Mouse (Mus musculus): ENCODE measurements around the gene Rapgef1. TPM values are rescaled to one million over a fixed set of nuclear protein-coding genes. Genes with fewer than 3 reads are reported as not detected.

Rapgef1 gene
- 56.6 TPM for polyA plus RNA-seq (2017; shearing (Covaris generic))

DNA sequence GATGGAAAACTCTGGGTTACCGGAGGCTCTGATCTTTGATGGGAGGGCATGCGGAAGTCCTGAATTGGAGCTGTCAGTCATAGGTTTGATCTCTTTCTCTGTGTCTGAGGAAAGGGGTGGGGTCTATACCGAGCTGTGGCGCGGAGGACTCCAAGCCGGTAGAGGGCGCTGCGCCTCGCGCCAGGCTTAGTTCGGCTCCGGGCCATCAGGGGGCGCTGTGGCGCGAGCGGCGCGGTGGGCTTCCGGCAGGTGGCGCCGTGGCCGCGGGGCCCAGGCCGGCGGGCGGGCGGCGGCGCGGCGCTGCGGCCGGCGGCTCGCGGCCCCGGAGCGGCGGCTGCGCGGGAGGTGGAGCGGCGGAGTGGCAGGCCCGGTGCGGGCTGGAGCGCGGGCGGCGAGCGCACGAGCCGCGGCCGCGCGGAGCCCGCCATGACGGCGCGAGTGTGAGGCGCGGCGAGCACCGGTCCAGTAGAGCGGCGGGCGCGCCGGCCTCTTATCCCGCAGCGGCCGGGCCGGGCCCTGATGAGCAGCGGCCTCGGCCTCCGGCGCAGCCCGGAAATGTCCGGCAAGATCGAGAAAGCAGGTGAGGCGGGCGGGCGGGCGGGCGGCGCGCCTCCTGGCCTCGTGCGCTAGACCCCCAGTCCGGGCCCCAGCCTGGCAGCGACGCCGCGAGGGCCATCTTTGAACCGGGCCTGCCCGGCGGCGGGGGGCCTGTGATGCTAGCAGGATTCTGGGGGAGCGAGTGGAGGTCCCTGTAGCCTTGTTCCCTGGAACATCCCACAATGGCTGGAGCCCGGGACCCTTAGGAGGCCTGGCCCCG, at the start of gene Rapgef1:
Gene Rapgef1, plus strand, starts transcription at position 237 of the 817 bp plus-strand sequence.

DNA sequence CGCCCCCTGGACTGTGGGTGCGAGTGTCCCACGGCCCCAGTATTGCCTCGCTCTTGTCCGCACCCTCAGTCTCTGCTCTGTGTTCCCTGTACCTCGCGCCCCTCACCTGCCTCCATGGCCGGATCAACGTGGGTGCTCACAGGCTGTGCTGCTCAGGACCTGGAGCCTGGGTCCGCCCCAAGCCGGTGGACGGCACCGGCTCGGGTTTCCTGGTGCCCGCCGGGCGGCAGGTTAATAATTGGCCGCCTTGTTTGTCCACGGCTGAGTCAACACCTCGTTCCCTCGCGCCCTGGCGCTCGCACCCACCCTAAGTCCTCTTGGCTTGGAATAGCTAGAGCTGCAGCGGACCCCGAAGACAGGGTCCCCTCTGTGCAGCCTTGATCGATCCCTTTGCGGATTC, 132.0 kb downstream of the Rapgef1 start, which contains the start of gene Gm13420:
Gene Gm13420, minus strand, starts transcription at position 189 of the 400 bp plus-strand sequence.

DNA sequence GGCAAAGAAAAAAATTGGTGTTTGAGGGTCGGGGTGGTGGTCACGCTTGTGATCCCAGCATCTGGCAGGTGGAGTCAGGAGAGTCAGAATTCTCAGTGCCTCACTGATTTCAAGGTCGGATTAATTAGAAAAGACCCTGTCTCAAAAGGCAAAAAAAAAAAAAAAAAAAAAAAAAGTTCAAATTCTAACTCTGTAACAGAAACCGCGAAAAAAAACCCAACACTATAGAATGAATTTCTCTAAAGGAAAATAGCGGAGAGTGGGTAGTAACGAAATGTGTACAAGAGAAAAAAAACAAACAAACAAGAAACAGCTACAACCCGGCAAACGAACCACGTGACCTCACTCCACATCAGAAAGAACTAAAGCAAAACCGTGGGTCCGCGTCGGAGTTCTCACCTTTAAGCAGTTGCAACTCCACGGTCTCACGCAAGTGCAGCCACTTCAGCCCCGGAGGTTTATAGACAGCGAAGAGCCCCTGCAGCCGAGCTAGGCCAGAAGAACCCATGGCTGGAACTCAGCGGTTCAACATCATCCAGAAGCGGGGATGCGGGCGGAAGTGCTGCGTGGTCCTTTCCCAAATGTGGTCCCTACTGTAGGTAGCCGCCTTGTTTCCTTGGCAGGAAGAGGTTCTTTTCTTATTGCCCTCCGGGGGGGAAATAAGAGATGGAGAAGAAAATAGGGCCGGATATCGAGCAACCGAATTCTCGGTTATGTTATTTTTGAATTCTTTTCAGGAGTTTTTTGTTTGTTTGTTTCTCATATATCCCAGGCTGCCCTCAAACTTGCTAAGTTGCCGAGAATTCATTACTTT, 167.8 kb downstream of the Rapgef1 start, which contains the start of gene Coq4:
Gene Coq4, plus strand, starts transcription at position 390 of the 814 bp plus-strand sequence.

DNA sequence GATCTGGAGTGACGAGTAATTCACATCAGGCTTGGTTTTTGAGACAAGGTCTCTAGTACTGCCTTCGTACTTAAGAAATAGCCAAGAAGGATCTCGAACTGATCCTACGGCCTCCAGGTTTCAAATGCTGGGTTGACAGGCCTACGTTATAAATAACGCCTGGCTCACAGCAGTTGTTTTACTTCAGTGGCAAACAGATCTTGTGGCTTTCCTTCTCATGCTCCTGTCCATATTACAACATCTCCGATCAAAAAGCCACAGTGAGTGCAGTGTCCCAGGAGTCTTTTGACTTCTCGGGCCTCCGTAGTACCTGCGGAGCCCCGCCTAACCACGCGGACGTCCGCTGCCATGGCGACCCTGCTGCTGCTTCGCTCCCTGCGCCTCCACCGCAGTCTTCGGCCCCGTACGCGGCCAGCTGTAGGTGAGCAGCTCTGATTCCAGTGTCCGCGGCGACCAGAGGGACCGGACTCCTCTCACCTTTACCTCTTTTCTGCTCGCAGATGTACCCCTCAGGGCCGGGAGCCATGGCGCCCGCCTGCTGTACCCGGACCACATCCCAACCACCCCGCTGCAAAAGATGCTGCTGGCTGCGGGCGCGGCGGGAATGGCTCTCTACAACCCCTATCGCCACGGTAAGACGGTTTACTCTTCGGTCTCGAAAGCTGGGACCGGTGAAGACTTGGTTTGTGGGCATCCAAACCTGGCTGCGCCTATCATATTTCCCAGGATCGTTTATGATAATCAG, 168.6 kb downstream of the Rapgef1 start, which contains the start of gene Trub2:
Gene Trub2, minus strand, starts transcription at position 566 of the 745 bp plus-strand sequence.

Other genes starting within 250 kb of the Rapgef1 start
- gene Gm13420, start 132.0 kb downstream of the Rapgef1 start, polyA plus RNA-seq (2017; shearing (Covaris generic)): not detected
- not detected for gene Gm13547, start 139.6 kb downstream of the Rapgef1 start, polyA plus RNA-seq (2017; shearing (Covaris generic))
- gene Coq4, start 167.8 kb downstream of the Rapgef1 start, polyA plus RNA-seq (2017; shearing (Covaris generic)): 3.9 TPM
- gene Trub2, start 168.8 kb downstream of the Rapgef1 start, polyA plus RNA-seq (2017; shearing (Covaris generic)): 12.1 TPM
- gene Slc27a4, start 182.9 kb downstream of the Rapgef1 start, polyA plus RNA-seq (2017; shearing (Covaris generic)): 5.4 TPM
- 20.0 TPM for gene Urm1, start 200.4 kb downstream of the Rapgef1 start, polyA plus RNA-seq (2017; shearing (Covaris generic))
- 0.86 TPM for gene Cercam, start 249.4 kb downstream of the Rapgef1 start, polyA plus RNA-seq (2017; shearing (Covaris generic))